Mouse (Mus musculus) thymus, adult 2 months (tissue): ENCODE measurements at regions not wholly inside any gene's neighbourhood (a gene's known extent, or its start where the extent isn't known, plus 50 kb on each side); places are given as distances from the start of the nearest gene placed in this dataset.

Experiments used
- CTCF ChIP-seq: fragments of 200-500 bp; IDR thresholded peaks from 2 replicates; pipeline ENCODE4 v1.5.1; 2012; ENCODE audit warnings: mild to moderate bottlenecking, control low read depth, low read length, moderate library complexity, borderline replicate concordance; ENCODE audit not compliant: control insufficient read depth, poor library complexity, insufficient read depth; ENCODE audit errors: extremely low read depth
- POLR2A ChIP-seq: fragments of 200-500 bp; IDR thresholded peaks from 2 replicates; pipeline ENCODE4 v1.6.1; 2012; ENCODE audit warnings: mild to moderate bottlenecking, low read length, control low read depth, moderate library complexity; ENCODE audit not compliant: control insufficient read depth, poor library complexity, insufficient read depth; ENCODE audit errors: extremely low read depth

GRCm38 (mm10) chr2:148563390-148563789, 109.0 kb upstream of the Nxt1 start:
- TF ChIP-seq POLR2A: no peak
- no peak for TF ChIP-seq CTCF
